Mouse (Mus musculus): ENCODE data around the gene Crebbp.

- TF ChIP-seq CTCF (conservative IDR thresholded peaks at IDR 0.05; ENCODE audit: low read length), result no peak
- no peak for TF ChIP-seq NANOG (IDR thresholded peaks at IDR 0.05; ENCODE audit: borderline replicate concordance, low read length)
Measured at GRCm38 (mm10) chr16:4225841-4226240, 12.0 kb upstream of the Crebbp start.

All from E14TG2a.4 (cell line).